Comparison of ENCODE assay signal across 15 mouse cellular contexts in the genomic region with DNA sequence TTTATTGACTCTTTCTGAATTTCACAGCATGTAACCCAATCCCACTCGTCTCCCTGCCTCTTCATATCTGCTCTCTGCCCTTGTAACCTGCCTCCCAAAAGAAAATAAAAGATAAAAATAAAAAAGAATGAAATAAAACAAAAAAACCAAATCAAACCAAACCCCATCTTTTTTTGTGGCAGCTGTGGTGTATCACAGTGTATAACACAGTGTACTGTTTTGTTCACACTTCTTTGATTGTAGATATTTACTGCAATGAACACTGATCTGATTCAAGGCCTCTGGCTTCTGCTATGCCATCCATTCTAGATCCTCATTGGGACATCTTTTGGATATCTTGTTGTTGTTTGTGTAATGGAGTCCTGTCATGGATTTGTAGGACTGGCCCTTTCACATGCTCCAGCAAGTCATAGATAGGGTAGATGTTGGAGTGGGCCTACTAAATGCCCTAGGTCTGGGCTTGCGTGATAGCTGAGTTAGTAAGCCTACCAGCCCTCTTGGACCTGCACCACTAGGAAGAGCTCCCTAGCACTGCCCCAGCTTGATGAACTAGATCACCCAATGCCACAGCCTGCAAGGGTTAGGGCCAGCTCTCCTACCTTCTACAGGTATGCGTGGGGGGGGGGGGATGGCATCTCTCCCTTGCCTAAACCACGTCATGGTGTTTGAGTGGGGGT.
A peak's percentile ranks its signal among the peaks of the same experiment; 100 is the strongest.
DNase-seq lines count a peak whose midpoint lies in the region; ATAC-seq and TF ChIP-seq lines count a peak whose summit lies in the region.
"Had no signal": no experiment of that assay in that cellular context is flagged by ENCODE, and none has a peak within 500 bp of the region (broad histone marks: within the 10 kb centered on the region; RNA-seq: fewer than 3 reads in every experiment).

No protein-coding gene starts in this region.

- no peak for TF ChIP-seq RAD21 in MEL (IDR thresholded peaks at IDR 0.05; ENCODE audit: low read depth, low read length)

- H3K4me2 ChIP-seq in kidney, postnatal 0 days (ENCODE audit: low read length): no peak overlapping the region

- no peaks in the 10 kb centered on the region for H3K79me2 ChIP-seq in MEL (ENCODE audit: control insufficient read depth, insufficient read depth, low read length, poor library complexity)

- no peak for TF ChIP-seq CTCF in kidney, postnatal 0 days (IDR thresholded peaks at IDR 0.05; ENCODE audit: low read depth)
- no peak for TF ChIP-seq CTCF in MEL (IDR thresholded peaks at IDR 0.05 in 2 of 3, conservative IDR thresholded peaks at IDR 0.05 in 1 of 3; ENCODE audit: control insufficient read depth in 1 of 3, insufficient read depth in 1 of 3, low read depth in 2 of 3, low read length in 3 of 3, poor library complexity in 1 of 3, severe bottlenecking in 1 of 3)

- H3K9ac ChIP-seq in kidney, postnatal 0 days (ENCODE audit: low read depth, low read length): no peak overlapping the region
- H3K9ac ChIP-seq in MEL (ENCODE audit: control insufficient read depth, low read depth, low read length, poor library complexity, severe bottlenecking): peak overlapping the region; percentile 40; the same call in 1 of the 2 replicates
- H3K9ac ChIP-seq: liver, postnatal 0 days had no signal

- TF ChIP-seq POLR2A in MEL (IDR thresholded peaks at IDR 0.05; ENCODE audit: control insufficient read depth in 1 of 2, insufficient read depth in 1 of 2, low read depth in 1 of 2, low read length in 2 of 2, poor library complexity in 1 of 2): no peak

- no peak overlapping the region for H3K4me3 ChIP-seq in heart, embryonic 10.5 days
- no peak overlapping the region for H3K4me3 ChIP-seq in kidney, postnatal 0 days (replicated peaks; ENCODE audit: low read depth, low read length)
- H3K4me3 ChIP-seq in MEL (ENCODE audit: control insufficient read depth in 1 of 2, insufficient read depth in 1 of 2, low read depth in 2 of 2, low read length in 2 of 2): peak overlapping the region in 1 of 2 experiments; percentile 45; a peak in 2 of 4 replicates
- H3K4me3 ChIP-seq: megakaryocyte, embryonic 14.5 days had no signal

- TF ChIP-seq EP300 in MEL (IDR thresholded peaks at IDR 0.05; ENCODE audit: low read depth in 1 of 2, low read length in 2 of 2): no peak

- peaks cover 6% of the 10 kb centered on the region for H3K4me1 ChIP-seq in heart, embryonic 10.5 days
- 0 out of 2 replicates have a peak, but pooled peaks cover 3% of the 10 kb centered on the region for H3K4me1 ChIP-seq in kidney, postnatal 0 days (replicated peaks; ENCODE audit: insufficient read depth, low read length)
- peaks cover 7 to 9% of the 10 kb centered on the region in 2 experiments for H3K4me1 ChIP-seq in MEL (ENCODE audit: control insufficient read depth in 1 of 2, insufficient read depth in 2 of 2, low read length in 2 of 2)

- 81% methylated on average over 4 of the region's 4 CpGs for WGBS in heart, embryonic 10.5 days
- WGBS in kidney, postnatal 0 days: 75% methylated on average over 4 of the region's 4 CpGs

- H3K27ac ChIP-seq in heart, embryonic 10.5 days: 0 out of 2 replicates have a peak overlapping the region, but pooled peaks have one; percentile 6
- peak overlapping the region; percentile 62 for H3K27ac ChIP-seq in kidney, postnatal 0 days
- no peak overlapping the region for H3K27ac ChIP-seq in MEL (ENCODE audit: control insufficient read depth, low read depth, low read length)
- H3K27ac ChIP-seq: hindbrain, postnatal 0 days had no signal

- ATAC-seq in kidney, postnatal 0 days (replicated peaks; ENCODE audit: low FRiP score, low read depth): no peak
- 0 out of 2 replicates have a peak, but pooled peaks have one; percentile 54 for ATAC-seq in megakaryocyte-erythroid progenitor cell, adult 5-6 weeks (replicated peaks; ENCODE audit: low FRiP score, low TSS enrichment, poor library complexity, severe bottlenecking)
- ATAC-seq: hindbrain, postnatal 0 days had no signal

- no peak for DNase-seq in heart, embryonic 10.5 days (ENCODE audit: low spot score)
- DNase-seq in heart, adult 8-10 months (ENCODE audit: low spot score): no peak
- DNase-seq in kidney, postnatal 0 days (ENCODE audit: low spot score): no peak
- no peak for DNase-seq in kidney, adult 11 months
- no peak for DNase-seq in MEL (ENCODE audit: low read depth, low spot score)
- DNase-seq in left cerebral cortex, adult 9 months (ENCODE audit: low spot score in 2 of 2): no peak
- DNase-seq: adrenal gland, postnatal 14 days; cerebellum, adult 8-10 months; kidney, postnatal 36 days; layer of hippocampus, adult 9-11 months; liver, postnatal 0 days had no signal

- no peaks in the 10 kb centered on the region for H3K9me3 ChIP-seq in heart, embryonic 10.5 days
- H3K9me3 ChIP-seq in kidney, postnatal 0 days (replicated peaks; ENCODE audit: low read length): no peaks in the 10 kb centered on the region
- H3K9me3 ChIP-seq in MEL (replicated peaks; ENCODE audit: insufficient read depth, low read length): no peaks in the 10 kb centered on the region
- H3K9me3 ChIP-seq: megakaryocyte, embryonic 14.5 days had no signal

- H3K27me3 ChIP-seq in heart, embryonic 10.5 days (ENCODE audit: insufficient read depth, poor library complexity, severe bottlenecking): no peaks in the 10 kb centered on the region
- no peaks in the 10 kb centered on the region for H3K27me3 ChIP-seq in kidney, postnatal 0 days (ENCODE audit: insufficient read depth, low read length)
- no peaks in the 10 kb centered on the region for H3K27me3 ChIP-seq in MEL (ENCODE audit: control insufficient read depth in 1 of 2, insufficient read depth in 2 of 2, low read length in 2 of 2)
- H3K27me3 ChIP-seq: CH12.LX; megakaryocyte, embryonic 14.5 days had no signal

- H3K36me3 ChIP-seq in heart, embryonic 10.5 days: 0 out of 2 replicates have a peak, but pooled peaks cover 4% of the 10 kb centered on the region
- H3K36me3 ChIP-seq in kidney, postnatal 0 days (ENCODE audit: insufficient read depth, low read length): no peaks in the 10 kb centered on the region
- H3K36me3 ChIP-seq in MEL (ENCODE audit: control insufficient read depth in 1 of 2, insufficient read depth in 2 of 2, low read length in 2 of 2): peaks cover 1 to 13% of the 10 kb centered on the region in 2 experiments; a peak in 2 of 4 replicates

TF ChIP-seq in MEL, 35 proteins besides CTCF, POLR2A, EP300 and RAD21:
- no peak for TF ChIP-seq KAT2A (conservative IDR thresholded peaks at IDR 0.05; ENCODE audit: low read depth, low read length)
- TF ChIP-seq MXI1 (IDR thresholded peaks at IDR 0.05; ENCODE audit: low read depth, low read length): no peak
- TF ChIP-seq RCOR1 (IDR thresholded peaks at IDR 0.05; ENCODE audit: low read depth, low read length): peak; percentile 74; the same call in 1 of the 2 replicates
- 0 out of 2 replicates have a peak, but pooled peaks have one; percentile 8 for TF ChIP-seq GATA1 (IDR thresholded peaks at IDR 0.05; ENCODE audit: low read depth, low read length)
